Mouse (Mus musculus) gastrocnemius, postnatal 4 days (tissue): Measurements from ENCODE around the gene Rcbtb1. TPM values are rescaled to one million over a fixed set of nuclear protein-coding genes. Genes with fewer than 3 reads are reported as not detected.
"Not testable (repeated sequence)": the region's sequence is repeated elsewhere in the genome, so short reads cannot be mapped to it uniquely, and the experiment has no call there.

Source experiments
- DNase-seq, 2 experiments: peaks; one replicate each; pipeline ENCODE4 v3.0.0; 2021 to 2022; ENCODE audit warnings: low spot score in 2 of 2, mixed read lengths in 2 of 2
- long read RNA-seq, 2 experiments: library from polyadenylated mRNA; stranded (forward); transcript quantifications; one replicate each; pipeline ENCODE4 v2.0.0; 2021
- total RNA-seq, 2 experiments: library from RNA; stranded (reverse); gene quantifications; 2 replicates each; pipeline ENCODE4 v1.2.3; 2021

Rcbtb1 gene
- 10 to 100 TPM; 26.4 to 26.9 TPM for total RNA-seq
- long read RNA-seq, experiment 1, transcript Rcbtb1-202 (12 exons, 3,903 nt): major isoform, 21 of 40 reads
- long read RNA-seq, experiment 1, partial matches to known transcripts: 0 of 40 reads
- long read RNA-seq, experiment 1, other reads (novel, unspliced or antisense): 19 of 40 reads
- long read RNA-seq, experiment 2, transcript Rcbtb1-202 (12 exons, 3,903 nt): major isoform, 13 of 32 reads
- long read RNA-seq, experiment 2, partial matches to known transcripts: 2 of 32 reads
- long read RNA-seq, experiment 2, other reads (novel, unspliced or antisense): 16 of 32 reads

DNA sequence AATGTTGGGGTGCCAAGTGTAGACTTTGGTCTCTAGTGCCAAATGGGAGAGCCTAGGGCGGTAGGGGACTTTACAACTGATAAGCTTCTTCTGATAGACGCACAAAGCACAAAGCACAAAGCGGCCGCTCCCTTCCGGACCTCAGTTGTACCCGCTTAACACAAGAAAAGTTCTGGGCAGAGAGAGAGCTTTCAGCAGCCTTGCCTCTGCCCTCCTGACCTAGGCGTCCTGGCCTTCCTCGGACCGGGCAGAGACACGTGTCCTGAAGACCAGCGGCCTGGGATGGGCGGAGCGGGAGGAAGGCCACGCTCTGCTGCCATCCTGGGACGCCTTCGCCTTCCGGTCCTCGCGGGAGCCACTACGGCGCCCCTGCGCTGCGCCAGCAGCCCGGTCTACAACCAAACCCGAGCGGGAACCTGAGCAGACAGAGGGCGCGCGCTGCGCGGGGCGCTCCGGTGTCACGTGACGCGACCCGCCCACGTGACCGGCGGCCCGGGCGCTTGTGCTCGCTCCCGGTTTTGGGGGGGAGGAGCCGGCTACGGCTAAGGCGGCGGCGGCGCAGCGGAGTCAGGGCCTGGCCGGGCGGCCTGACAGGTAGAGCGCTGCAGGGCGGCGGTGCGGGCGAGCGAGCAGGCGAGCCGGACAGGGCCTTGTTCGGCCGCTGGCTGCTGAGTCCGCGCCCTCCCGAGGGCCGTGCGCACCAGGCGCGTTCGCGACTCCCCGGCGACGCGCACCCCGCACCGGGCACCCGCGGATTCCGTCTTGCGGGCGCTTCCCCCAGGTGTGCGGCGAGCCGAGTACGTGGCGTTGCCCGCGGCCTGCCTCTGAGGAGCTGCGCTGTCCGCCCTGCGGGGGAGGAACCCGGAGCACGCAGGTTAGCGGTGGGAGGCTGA is at the start of gene Rcbtb1:
Gene Rcbtb1 (plus strand): TSS at position 499 of the 893 bp plus-strand sequence.
- DNase-seq: peak; percentile 80 to 91

DNA sequence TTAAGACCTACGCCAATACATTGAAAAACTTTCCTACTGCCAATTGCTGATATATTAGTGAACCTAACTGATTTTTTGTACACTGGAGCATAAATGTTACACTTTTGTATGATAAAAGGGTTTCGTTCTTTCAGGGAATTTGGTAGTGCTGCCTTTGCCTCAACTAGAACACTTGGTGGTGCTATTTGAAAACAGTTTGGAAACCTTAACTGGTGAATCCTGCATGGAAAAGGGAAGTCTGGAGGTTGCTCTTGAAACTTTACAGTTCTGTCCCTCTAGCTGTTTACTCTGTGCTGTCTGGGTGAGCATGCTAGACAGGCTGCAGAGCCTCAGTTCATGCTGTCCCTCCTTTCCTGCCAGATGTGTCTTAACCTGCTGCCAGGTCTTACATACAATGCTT is 45.4 kb upstream of the Rcbtb1 start:
- DNase-seq: no peak

DNA sequence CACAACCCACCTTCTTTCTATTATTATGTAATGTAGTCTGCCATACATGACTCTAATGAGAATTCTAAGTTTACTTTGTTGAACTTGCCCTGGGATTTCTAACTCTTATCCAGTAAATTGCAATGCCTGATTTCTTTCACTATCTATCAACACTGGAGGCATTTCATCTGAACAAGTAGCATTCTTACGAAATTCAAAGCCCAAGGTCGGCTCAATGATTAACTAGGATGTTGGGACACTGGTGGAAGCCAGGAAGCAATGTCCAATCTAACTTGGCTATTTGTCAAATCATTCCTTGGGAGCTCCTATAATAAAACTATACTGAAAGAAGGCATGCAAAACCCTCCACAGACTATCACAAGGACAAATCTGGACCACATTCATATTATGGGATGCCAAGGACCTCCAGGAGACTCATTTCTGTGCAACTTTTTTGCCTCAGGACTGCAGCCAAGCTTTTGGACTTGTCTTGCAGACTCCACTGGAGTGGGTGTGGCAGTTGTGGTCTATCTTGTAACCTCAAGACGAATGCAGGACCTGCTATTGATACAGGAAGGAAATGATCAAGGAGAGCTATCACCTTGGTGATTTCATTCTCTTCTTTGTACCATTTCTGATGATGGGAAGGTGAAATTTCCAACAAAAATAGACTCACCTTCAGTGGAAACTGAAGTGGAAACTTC is 43.9 kb upstream of the Rcbtb1 start:
- DNase-seq: no peak

DNA sequence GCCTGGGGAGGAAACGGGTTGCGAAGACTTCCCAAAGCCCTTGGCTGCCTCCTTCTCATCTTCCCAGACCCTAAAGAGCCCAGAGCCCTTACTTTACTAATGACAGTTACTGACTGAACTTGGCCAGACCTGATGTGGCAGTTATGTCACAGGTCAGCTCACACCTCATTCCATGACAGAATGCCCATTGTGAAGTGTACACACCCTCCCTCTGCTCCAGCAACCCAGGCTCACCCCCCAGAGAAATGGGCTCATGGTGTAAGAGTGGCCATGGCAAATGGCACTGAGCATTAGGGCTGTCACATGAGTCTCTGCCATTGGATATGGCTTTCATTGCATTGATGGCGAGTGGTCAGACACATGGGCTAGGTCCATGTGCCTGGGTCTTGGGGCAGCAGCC is 22.4 kb upstream of the Rcbtb1 start, which contains the start of gene Gm5142:
Gene Gm5142 (minus strand): TSS at position 101 of the 400 bp plus-strand sequence.
- DNase-seq: no peak

DNA sequence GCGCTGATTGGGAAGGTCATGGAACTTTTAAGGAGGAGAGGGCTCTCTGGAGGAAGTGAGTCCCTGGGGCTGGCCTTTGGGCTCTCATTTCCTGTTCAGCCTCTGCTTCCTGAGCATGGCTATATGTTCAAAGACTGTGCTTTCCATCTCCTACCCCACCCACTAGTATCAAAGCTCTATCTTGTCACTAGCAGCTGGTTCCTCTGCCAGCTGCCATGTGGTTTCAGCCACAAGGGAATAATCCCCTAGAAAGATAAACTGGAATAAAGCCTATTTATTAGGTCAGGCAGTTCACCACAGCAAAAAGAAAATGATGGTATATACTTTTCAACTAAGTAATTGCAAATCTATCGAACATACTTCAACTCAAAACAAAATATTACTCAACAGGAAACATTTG is 18.3 kb upstream of the Rcbtb1 start:
- no peak for DNase-seq

DNA sequence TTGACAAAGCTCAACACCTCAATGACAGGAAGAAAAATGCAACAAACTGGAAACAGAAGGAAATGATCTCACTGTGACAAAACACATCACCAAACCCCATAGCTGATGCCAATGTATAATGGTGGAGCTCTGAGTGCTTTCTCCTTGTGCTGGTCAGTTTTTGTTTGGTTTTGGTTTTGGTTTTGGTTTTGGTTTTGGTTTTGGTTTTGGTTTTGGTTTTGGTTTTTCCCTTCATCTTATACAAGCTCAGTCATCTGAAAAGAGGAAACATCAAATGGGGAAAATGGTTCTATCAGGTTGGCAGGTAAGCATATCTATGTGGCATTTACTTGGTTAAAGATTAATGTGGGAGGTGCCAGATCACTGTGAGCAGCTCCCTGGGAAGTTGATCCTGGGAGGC is 15.5 kb upstream of the Rcbtb1 start:
- DNase-seq: no peak

DNA sequence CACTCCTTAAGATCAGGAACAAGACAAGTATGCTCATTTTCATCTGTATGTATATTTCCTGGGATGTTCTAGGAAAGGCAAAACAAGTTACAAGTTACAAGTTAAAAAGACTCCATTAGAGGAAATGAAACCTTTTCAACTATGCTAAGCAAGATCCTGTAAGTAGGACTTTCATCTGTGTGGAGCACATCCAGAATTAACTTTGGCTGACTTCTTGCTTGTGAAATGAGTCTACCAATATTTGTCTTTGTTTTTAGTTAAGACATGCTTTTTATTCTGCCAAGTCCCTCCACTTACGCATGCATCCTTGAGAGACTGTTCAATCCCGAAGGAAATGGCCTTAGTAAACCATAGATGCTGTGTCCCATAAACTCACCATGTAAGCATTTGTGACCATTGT is 14.9 kb upstream of the Rcbtb1 start:
- DNase-seq: no peak

DNA sequence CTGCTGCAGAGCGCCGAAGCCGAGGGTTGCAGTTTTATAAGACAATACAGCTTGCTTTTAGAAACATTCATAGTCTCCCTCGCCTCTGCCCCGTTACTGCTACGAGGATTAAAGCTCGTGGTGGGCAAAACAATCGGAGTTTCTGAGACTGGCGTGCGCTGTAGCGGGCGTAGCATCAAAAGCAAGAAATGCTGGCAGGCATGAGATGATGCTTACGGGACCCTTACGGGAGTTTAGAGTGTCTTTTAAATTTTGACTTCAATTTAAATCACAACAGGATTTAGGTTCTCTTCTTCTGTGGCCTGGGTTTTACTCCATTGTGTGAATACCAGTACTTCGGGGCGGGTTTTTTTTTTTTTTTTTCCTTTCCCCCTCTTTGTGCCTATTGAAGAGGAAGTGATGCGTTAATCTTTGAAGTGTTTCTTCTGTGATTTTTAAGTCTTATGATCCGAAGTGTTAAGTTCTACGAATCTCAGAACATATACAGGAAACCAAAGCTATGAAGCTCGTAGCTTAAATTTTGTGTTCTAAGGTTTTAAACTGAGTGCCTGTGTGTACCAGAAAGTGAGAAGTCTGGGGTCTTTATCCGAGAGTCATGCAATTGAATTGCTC is 701 bp downstream of the Rcbtb1 start:
- DNase-seq: no peak

DNA sequence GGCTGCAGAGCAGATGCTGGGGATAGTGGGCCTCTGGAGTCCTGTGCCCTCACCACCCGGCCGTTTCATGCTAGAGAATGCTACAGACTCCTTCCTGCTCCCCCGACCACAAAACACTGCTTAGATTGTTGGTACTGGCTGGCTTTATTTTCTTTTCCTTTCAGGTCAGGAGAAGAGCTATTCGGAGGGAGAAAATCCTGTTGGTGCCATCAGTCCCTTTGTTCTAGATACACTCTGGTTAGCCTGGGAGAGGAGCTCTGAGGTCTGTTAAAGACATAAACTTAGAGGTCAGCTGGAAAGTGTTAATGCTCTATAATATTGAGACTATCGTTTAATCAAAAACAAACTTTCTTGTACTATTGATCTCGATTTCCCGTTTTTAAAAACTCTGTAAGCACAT is 4.5 kb downstream of the Rcbtb1 start:
- no peak for DNase-seq

DNA sequence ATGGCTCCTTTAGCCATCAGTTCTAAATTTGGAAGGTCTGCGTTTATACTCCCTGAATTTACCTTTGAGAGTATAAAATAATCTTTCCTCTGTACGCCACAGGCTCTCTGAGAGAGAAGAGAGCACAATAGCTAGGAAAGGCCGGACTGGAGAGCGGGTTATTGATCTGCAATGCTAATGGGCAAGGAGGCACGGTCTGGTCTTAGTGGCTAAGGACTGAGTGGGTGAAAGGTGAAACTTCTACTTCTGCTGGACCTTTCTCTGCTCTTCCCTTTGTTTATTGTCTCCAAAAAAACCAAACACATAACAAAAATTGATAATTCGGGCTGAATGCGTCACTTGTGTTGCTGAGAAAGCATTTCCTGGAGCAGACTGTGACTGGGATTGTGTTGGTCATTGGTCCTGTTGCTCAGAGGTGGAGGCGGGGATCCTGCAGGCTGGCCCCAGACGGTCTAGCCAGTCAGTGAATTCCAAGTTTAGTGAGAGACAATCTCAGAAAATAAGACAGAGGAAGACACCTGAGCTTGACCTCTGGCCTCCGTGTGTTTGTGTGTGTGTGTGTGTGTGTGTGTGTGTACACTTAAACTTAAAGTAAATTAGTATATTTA is 5.1 kb downstream of the Rcbtb1 start:
- DNase-seq: no peak

DNA sequence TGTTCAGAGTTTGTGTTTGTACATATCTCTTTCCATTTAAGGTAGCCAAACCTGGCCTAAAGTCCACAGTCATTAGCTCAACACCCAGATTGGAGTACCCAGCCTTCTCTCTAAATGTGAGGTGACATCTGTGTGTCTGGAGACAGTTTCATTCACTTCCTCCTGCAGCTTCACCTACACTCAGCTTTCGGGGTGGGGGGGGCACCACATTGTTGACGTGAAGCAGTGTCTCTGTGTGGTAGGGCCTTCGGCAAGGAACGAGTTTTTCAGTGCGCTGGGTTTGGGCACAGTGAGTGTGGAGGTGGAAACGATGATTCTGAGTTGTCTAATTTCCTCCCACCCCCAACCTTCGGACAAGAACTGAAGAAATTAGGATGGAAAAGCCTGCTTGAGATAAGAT is 8.0 kb downstream of the Rcbtb1 start:
- no peak for DNase-seq

DNA sequence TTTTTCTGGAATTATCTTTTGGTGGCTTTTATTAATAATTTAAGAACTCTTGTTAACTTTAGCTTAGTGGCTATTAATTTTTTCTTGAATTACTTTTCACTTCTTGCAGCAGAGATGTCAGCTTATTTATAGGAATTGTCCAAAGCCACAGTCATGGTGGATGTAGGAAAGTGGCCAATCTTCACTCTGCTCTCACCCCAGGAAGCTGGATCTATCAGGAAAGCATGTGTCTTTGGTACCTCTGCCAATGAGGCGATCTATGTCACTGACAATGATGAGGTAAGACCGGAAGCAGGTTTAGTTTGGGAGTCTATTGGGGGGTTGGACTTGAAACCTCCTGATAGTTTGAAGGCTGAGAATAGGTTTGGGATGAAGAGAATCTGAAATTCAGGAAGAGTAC is 8.8 kb downstream of the Rcbtb1 start:
- no peak for DNase-seq

DNA sequence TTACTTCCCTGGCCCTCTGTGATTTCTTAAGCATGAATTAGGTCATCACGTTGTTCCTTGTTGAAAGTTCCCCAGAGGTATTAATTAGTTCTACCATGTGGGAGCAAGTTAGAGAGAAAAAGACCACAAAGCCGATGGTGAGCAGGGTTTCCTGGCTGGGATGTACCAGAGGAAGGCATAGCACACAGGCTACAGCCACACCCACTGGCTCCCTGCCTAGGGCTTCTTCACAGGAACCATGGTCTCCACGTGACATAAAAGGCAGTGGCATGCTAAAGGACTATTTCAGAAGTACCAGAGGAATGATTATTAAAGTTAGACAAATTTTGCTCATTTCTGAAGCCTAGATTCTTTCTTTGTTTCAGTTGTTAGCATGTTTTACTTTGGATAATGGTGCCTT is 18.2 kb downstream of the Rcbtb1 start:
- DNase-seq: no peak

DNA sequence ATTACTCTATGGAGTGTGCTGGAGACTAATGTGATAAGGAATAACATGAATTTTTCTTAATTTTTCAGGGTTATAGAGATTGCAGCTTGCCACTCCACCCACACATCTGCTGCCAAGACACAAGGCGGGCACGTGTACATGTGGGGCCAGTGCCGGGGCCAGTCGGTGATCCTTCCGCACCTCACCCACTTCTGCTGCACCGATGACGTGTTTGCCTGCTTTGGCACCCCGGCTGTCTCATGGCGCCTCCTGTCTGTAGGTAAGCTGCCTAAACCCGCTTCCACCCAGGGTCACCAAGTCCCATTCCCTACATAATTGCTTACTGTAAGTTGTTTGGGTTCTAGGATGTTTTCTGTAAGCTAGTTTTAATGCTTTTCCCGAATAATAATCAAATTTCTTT is 25.2 kb downstream of the Rcbtb1 start:
- DNase-seq: no peak

DNA sequence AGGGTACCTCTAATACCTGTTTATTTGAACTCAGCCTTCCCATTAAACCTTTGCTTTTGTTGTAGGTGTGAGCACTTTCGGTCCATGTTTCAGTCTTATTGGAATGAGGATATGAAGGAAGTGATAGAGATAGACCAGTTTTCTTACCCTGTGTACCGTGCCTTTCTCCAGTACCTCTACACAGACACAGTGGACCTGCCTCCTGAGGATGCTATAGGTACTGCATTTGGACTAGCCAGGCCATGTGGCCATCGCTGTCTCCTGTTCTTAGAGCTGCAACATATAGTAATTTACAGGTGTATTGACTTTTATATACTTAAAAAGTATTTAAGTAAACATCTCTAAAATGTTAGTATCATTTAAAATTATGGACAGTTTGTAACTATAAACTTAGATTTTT is 28.8 kb downstream of the Rcbtb1 start:
- no peak for DNase-seq

DNA sequence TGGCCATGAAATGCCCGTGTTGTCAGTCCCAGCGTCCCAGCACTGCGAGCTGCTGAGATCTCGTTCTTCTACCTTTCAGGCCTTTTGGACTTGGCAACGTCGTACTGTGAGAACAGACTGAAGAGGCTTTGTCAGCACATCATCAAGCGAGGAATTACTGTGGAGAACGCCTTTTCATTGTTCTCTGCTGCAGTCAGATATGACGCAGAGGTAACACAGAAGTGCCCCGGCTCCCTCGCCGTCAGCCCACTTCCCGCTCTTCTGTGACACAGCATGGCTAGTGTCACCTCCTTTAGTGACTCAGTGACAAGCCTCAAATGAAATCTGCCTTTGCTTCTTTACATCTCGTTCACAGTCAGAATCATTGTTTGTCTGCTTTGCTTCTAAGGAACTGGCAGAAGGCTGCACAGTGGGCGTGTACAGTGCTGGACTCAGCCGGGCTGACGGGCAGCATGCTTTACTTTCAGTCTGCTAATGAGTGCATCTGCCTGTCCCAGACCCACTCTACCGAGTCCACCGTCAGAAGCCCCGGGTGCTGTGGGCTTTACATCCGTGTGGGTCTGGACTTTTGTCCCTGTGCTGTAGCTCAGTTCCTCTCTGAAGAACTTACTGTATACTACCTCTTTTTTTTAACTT is 29.4 kb downstream of the Rcbtb1 start:
- DNase-seq: no peak

DNA sequence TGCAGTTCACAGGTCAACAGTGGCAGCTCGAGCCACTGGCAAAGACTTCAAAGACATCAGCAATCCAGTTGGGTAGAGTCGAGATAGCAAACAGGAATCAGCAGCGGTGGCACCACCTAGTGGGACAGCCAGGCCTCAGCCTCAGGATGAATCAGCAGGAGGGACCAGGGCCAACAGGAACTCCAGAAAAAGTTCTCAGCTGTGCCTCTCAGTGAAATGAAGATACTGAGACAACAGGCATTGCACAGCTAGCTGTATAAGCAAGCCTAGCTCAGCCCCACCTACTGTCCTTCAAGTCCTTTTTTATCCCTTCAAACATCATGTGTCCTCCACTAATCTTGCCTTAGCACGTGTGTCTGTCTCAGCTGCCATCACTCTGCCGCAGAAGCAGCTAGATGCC is 31.0 kb downstream of the Rcbtb1 start:
- DNase-seq: no peak

DNA sequence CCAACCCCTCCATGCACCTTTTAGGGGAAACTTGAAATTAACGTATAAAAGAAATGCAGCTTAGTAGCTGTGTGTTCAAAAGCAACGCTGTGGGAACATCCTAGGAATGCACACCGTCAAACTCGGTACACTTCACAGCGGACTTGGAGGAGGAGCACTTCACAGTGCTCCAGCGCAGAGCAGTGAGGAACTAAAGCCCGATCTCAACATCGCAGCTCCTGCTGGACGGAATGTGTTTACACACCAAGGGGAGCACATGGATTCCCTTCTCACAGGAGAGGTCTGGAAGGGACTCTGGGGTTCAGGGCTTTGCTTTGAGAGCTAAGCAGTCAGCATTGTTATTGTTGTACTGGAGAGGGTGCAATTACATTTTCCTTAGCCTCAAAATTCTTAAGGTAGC is 32.6 kb downstream of the Rcbtb1 start:
- no peak for DNase-seq

DNA sequence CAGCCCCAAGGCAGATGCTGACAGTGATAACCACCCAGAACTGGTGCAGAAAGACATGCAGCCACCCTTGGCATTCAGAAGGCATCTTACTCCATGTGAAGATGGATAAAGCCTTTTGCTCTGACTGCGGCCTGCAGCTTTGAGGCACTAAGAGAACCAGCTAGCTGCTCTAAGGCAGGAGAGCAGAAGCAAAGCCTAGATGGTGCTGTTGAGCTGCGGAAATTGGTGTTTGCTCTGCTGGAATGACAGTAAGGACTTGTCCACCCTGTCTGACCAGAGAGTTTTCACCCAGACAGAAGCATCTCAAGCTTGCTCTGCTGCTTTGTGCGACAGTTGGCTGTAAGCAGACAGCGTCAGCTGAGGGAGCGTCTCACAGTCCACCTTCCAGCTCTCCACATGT is 49.3 kb downstream of the Rcbtb1 start:
- not testable (repeated sequence) for DNase-seq

DNA sequence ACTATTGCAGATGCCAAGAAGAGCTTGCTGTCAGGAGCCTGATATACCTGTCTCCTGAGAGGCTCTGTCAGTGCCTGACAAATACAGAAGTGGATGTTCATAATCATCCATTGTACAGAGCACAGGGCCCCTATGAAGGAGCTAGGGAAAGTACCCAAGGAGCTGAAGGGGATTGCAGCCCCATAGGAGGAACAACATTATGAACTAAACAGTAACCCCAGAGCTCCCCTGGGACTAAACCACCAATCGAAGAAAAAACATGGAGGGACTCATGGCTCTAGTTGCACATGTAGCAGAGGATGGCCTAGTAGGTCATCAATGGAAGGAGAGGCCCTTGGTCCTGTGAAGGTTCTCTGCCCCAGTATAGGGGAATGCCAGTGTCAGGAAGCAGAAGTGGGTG is 54.9 kb downstream of the Rcbtb1 start:
- DNase-seq: not testable (repeated sequence)

DNA sequence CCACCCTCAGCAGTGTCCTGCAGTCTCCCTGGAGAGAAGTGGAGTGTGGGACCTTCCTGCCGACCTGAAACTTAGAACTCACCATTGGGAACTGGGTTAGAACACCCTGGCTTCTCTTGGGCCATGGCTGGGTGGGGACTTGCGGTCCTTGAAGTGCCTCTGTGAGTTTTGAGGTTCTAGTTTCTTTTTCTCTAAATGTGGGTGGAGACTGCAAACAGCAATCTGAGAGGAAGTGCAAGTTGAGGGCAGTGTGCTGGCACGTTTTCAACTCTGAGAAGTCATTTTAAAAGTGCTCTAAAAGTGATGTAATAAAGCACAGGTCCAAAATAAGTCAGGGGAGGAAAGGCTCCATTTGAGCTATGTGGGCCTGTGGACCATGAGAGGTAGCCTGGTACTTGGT is 59.0 kb downstream of the Rcbtb1 start, which contains the start of gene Gm6904:
Gene Gm6904 (minus strand): TSS at position 161 of the 400 bp plus-strand sequence.
- no peak for DNase-seq
